ENCODE assay signal across 14 mouse cellular contexts in the genomic region with DNA sequence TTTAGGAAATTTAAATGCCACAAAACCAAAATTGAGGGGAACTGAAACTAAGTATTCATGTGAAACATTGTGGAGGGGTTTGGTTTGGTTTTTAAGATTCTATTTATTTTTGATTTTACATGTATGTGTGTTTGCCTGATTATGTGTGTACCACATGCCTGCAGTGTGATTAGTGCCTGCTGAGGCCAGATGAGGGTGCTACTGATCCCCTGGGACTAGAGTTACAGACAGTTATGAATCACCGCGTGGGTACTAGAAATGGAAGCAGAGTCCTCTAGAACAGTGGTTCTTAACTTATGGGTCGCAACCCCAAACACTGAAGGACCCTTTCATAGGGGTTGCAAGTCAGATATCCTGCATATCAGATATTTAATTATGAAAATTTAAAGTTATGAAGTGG. TPM values are rescaled to one million over a fixed set of nuclear protein-coding genes. Genes with fewer than 3 reads are reported as not detected.
DNase-seq lines count a peak whose midpoint lies in the region; ATAC-seq lines count a peak whose summit lies in the region.
"Had no signal": no experiment of that assay in that cellular context is flagged by ENCODE, and none has a peak within 500 bp of the region (broad histone marks: within the 10 kb centered on the region; RNA-seq: fewer than 3 reads in every experiment).

No protein-coding gene starts in this region.

- ATAC-seq in forebrain, embryonic 11.5 days (replicated peaks; ENCODE audit: low FRiP score), result no peak
- ATAC-seq in neural tube, embryonic 13.5 days (ENCODE audit: low read depth), result no peak
- ATAC-seq in hindbrain, embryonic 14.5 days (ENCODE audit: low FRiP score), result no peak
- ATAC-seq in neural tube, embryonic 15.5 days (ENCODE audit: low FRiP score), result no peak

- 0 out of 2 replicates have a peak, but pooled peaks cover 6% of the 10 kb centered on the region for H3K27me3 ChIP-seq in forebrain, embryonic 10.5 days (ENCODE audit: poor library complexity, severe bottlenecking)
- no peaks in the 10 kb centered on the region for H3K27me3 ChIP-seq in forebrain, embryonic 11.5 days (ENCODE audit: control insufficient read depth, insufficient read depth, low read length)
- H3K27me3 ChIP-seq in neural tube, embryonic 13.5 days, result no peaks in the 10 kb centered on the region
- no peaks in the 10 kb centered on the region for H3K27me3 ChIP-seq in hindbrain, embryonic 14.5 days (ENCODE audit: control insufficient read depth, insufficient read depth, low read length)
- no peaks in the 10 kb centered on the region for H3K27me3 ChIP-seq in neural tube, embryonic 15.5 days (replicated peaks)
- H3K27me3 ChIP-seq: heart, embryonic 12.5 days; midbrain, embryonic 12.5 days had no signal

- no peaks in the 10 kb centered on the region for H3K36me3 ChIP-seq in forebrain, embryonic 10.5 days (replicated peaks)
- no peaks in the 10 kb centered on the region for H3K36me3 ChIP-seq in forebrain, embryonic 11.5 days (ENCODE audit: control insufficient read depth, insufficient read depth, low read length)
- H3K36me3 ChIP-seq in neural tube, embryonic 13.5 days, result no peaks in the 10 kb centered on the region
- no peaks in the 10 kb centered on the region for H3K36me3 ChIP-seq in hindbrain, embryonic 14.5 days (replicated peaks; ENCODE audit: control insufficient read depth, insufficient read depth)
- H3K36me3 ChIP-seq in neural tube, embryonic 15.5 days, result no peaks in the 10 kb centered on the region
- H3K36me3 ChIP-seq: G1E; heart, embryonic 12.5 days; midbrain, embryonic 12.5 days had no signal

- H3K4me3 ChIP-seq in forebrain, embryonic 10.5 days, result no peak overlapping the region
- H3K4me3 ChIP-seq in forebrain, embryonic 11.5 days (ENCODE audit: low read depth, low read length), result no peak overlapping the region
- H3K4me3 ChIP-seq in neural tube, embryonic 13.5 days, result no peak overlapping the region
- no peak overlapping the region for H3K4me3 ChIP-seq in hindbrain, embryonic 14.5 days (replicated peaks; ENCODE audit: low read length)
- H3K4me3 ChIP-seq in neural tube, embryonic 15.5 days (replicated peaks), result no peak overlapping the region
- H3K4me3 ChIP-seq: heart, embryonic 12.5 days; midbrain, embryonic 12.5 days had no signal

- no peaks in the 10 kb centered on the region for H3K9me3 ChIP-seq in forebrain, embryonic 10.5 days
- H3K9me3 ChIP-seq in forebrain, embryonic 11.5 days (ENCODE audit: control insufficient read depth, low read length), result no peaks in the 10 kb centered on the region
- no peaks in the 10 kb centered on the region for H3K9me3 ChIP-seq in neural tube, embryonic 13.5 days
- H3K9me3 ChIP-seq in hindbrain, embryonic 14.5 days (ENCODE audit: control insufficient read depth, low read length), result no peaks in the 10 kb centered on the region
- H3K9me3 ChIP-seq in neural tube, embryonic 15.5 days (replicated peaks), result no peaks in the 10 kb centered on the region
- H3K9me3 ChIP-seq: G1E; heart, embryonic 12.5 days; midbrain, embryonic 12.5 days had no signal

- peak overlapping the region; percentile 98 for H3K27ac ChIP-seq in forebrain, embryonic 10.5 days
- no peak overlapping the region for H3K27ac ChIP-seq in forebrain, embryonic 11.5 days (ENCODE audit: low read depth, low read length)
- peak overlapping the region; percentile 96; the same call in 1 of the 2 replicates for H3K27ac ChIP-seq in neural tube, embryonic 13.5 days (replicated peaks)
- H3K27ac ChIP-seq in hindbrain, embryonic 14.5 days, result peak overlapping the region; percentile 99
- peak overlapping the region; percentile 94 for H3K27ac ChIP-seq in neural tube, embryonic 15.5 days (replicated peaks)

- 83% methylated on average over 3 of the region's 3 CpGs for WGBS in forebrain, embryonic 10.5 days
- WGBS in forebrain, embryonic 11.5 days, result 89% methylated on average over 3 of the region's 3 CpGs
- WGBS in neural tube, embryonic 13.5 days, result 78% methylated on average over 3 of the region's 3 CpGs
- WGBS in hindbrain, embryonic 14.5 days, result 73% methylated on average over 3 of the region's 3 CpGs
- 77% methylated on average over 3 of the region's 3 CpGs for WGBS in neural tube, embryonic 15.5 days

- no peak overlapping the region for H3K4me2 ChIP-seq in forebrain, embryonic 11.5 days (ENCODE audit: low read depth, low read length, severe bottlenecking)
- H3K4me2 ChIP-seq in neural tube, embryonic 13.5 days, result no peak overlapping the region
- 0 out of 2 replicates have a peak overlapping the region, but pooled peaks have one; percentile 60 for H3K4me2 ChIP-seq in hindbrain, embryonic 14.5 days (replicated peaks)
- no peak overlapping the region for H3K4me2 ChIP-seq in neural tube, embryonic 15.5 days

- DNase-seq in forebrain, embryonic 10.5 days (ENCODE audit: extremely low spot score, low spot score), result no peak
- DNase-seq in forebrain, embryonic 11.5 days (ENCODE audit: low spot score), result no peak
- no peak for DNase-seq in neural tube, embryonic 10.5 days (ENCODE audit: extremely low spot score, low spot score)
- no peak for DNase-seq in hindbrain, embryonic 14.5 days (ENCODE audit: low spot score)
- DNase-seq in gastrocnemius, postnatal 25 days, result no peak
- no peak for DNase-seq in cerebellum, adult 9-10 months
- DNase-seq: kidney, postnatal 4 days; right cerebral cortex, postnatal 25 days had no signal

- H3K9ac ChIP-seq in forebrain, embryonic 11.5 days (ENCODE audit: low read length), result no peak overlapping the region
- H3K9ac ChIP-seq in neural tube, embryonic 13.5 days, result no peak overlapping the region
- H3K9ac ChIP-seq in hindbrain, embryonic 14.5 days, result peak overlapping the region; percentile 81; the same call in 1 of the 2 replicates
- no peak overlapping the region for H3K9ac ChIP-seq in neural tube, embryonic 15.5 days (replicated peaks)
- H3K9ac ChIP-seq: heart, embryonic 12.5 days had no signal

- H3K4me1 ChIP-seq in forebrain, embryonic 10.5 days, result peaks cover 24% of the 10 kb centered on the region
- 0 out of 2 replicates have a peak, but pooled peaks cover 2% of the 10 kb centered on the region for H3K4me1 ChIP-seq in forebrain, embryonic 11.5 days (replicated peaks; ENCODE audit: control insufficient read depth, insufficient read depth, low read length)
- H3K4me1 ChIP-seq in neural tube, embryonic 13.5 days (replicated peaks), result peaks cover 12% of the 10 kb centered on the region
- H3K4me1 ChIP-seq in hindbrain, embryonic 14.5 days (replicated peaks; ENCODE audit: control insufficient read depth, insufficient read depth, low read length), result no peaks in the 10 kb centered on the region
- H3K4me1 ChIP-seq in neural tube, embryonic 15.5 days, result 0 out of 2 replicates have a peak, but pooled peaks cover 6% of the 10 kb centered on the region

RNA-seq across cellular contexts. Expression of gene Nfe2l3, which starts 54.0 kb away (rescaled TPM):
- 0.48 and 0.89 TPM in 2 replicates for polyA plus RNA-seq in forebrain, embryonic 10.5 days (2016; fragmentation: Nextera tagmentation; extraction: Ambion mirVana)
- polyA plus RNA-seq in forebrain, embryonic 11.5 days (2014; fragmentation: Nextera tagmentation; extraction: Ambion mirVana), result 1.1 and 1.5 TPM in 2 replicates
- 2.8 and 3.2 TPM in 2 replicates for polyA plus RNA-seq in neural tube, embryonic 13.5 days (2015; fragmentation: Nextera tagmentation; extraction: Ambion mirVana)
- polyA plus RNA-seq in hindbrain, embryonic 14.5 days (2014; fragmentation: Nextera tagmentation; extraction: Ambion mirVana), result 6.0 and 9.6 TPM in 2 replicates
- polyA plus RNA-seq in neural tube, embryonic 15.5 days (2015; fragmentation: Nextera tagmentation; extraction: Ambion mirVana), result 4.2 and 5.9 TPM in 2 replicates
- total RNA-seq in gastrocnemius, postnatal 25 days (2021), result not detected
- total RNA-seq: gastrocnemius, adult 18-20 months had no signal
- polyA plus RNA-seq: G1E had no signal
